In the genomic region with DNA sequence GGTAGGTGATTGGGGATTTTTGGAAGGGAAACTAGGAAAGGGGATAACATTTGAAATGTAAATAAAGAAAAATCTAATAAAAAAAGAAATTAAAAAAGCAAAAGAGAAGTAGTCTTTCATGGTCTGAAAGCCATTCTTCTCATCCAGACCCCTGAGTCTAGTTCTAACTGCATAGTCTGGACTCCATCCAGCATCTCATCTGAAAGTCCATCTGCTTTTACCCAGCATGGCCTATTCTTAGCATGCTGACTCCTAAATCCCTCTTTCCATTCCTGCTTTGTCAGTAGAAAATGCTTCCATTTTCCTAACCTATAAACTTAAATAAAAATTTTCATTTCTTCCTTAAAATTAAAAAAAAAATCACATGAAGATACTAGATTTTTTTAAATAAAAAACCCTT, we compare ENCODE assay signal across 16 mouse cellular contexts.
"Had no signal": no experiment of that assay in that cellular context is flagged by ENCODE, and none has a peak within 500 bp of the region (broad histone marks: within the 10 kb centered on the region; RNA-seq: fewer than 3 reads in every experiment).

No protein-coding gene starts in this region.

- H3K4me3 ChIP-seq: liver, embryonic 13.5 days; midbrain, embryonic 15.5 days; myocyte; neural tube, embryonic 13.5 days had no signal

- H3K27ac ChIP-seq: liver, embryonic 13.5 days; midbrain, embryonic 15.5 days; neural tube, embryonic 13.5 days had no signal

- H3K36me3 ChIP-seq: liver, embryonic 13.5 days; midbrain, embryonic 15.5 days; neural tube, embryonic 13.5 days had no signal

- H3K9me3 ChIP-seq: liver, embryonic 13.5 days; midbrain, embryonic 15.5 days; neural tube, embryonic 13.5 days had no signal

- DNase-seq: kidney, adult 9 months; kidney, postnatal 14 days; kidney, postnatal 4 days; liver, embryonic 13.5 days; lung, adult 2 months; lung, postnatal 14 days; lung, postnatal 4 days; retina, postnatal 1 day; right cerebral cortex, postnatal 25 days; spleen, adult 18-20 months; thymus, adult 18-20 months; thymus, postnatal 36 days had no signal

- H3K9ac ChIP-seq: liver, embryonic 13.5 days; midbrain, embryonic 15.5 days; neural tube, embryonic 13.5 days had no signal

- H3K4me2 ChIP-seq: liver, embryonic 13.5 days; midbrain, embryonic 11.5 days; midbrain, embryonic 15.5 days; neural tube, embryonic 13.5 days had no signal

- ATAC-seq: midbrain, embryonic 15.5 days had no signal

- H3K27me3 ChIP-seq: liver, embryonic 13.5 days; midbrain, embryonic 15.5 days; neural tube, embryonic 13.5 days had no signal

- H3K4me1 ChIP-seq: liver, embryonic 13.5 days had no signal
